Mouse (Mus musculus): ENCODE measurements around the gene Rhebl1.
"Not testable (repeated sequence)": the region's sequence is repeated elsewhere in the genome, so short reads cannot be mapped to it uniquely, and the experiment has no call there.

Gene Rhebl1

DNA sequence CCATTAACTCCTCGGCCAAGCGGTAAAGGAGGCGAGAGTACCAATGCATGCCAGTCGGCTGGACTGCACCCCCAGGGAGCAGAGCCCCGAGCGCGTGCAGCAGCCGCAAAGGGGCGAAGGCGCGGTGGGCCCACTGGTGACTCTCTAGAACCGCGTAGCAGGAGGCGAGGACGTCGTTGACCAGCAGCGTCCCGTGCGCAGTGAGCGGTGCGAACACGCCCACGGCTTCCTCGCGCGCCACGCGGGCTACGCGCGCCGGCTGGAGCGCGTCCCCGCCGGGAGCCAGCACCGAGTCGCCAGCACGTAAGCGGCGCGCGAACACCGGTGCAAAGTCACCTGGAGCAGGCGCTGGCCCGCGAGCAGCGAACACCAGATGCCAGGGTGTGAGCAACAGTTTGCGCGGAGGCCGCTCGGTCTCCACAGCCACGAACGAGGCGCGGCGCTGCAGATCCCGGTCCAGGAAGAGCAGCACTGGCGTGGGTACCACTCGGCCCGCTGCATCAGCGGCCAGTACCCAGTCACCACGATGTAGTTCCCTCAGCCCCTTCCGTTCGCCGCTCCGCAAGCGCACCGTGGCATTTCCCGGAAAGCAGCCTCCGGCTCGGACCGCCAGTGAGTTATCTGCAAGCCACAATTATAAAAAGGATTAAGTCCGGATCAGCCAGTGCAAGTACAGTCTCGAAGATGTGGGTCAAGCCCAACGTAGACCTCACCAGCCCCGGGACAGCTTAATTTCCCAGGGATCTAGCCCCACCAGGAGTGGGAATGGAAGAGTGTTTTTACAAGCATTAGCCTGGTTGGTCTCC lies at the start of gene Rhebl1:
Rhebl1 (minus strand) TSS at position 601 of the 806 bp plus-strand sequence.
- DNase-seq = no peak

GRCm38 (mm10) chr15:98943133-98943532 lies 48.8 kb upstream of the Rhebl1 start:
- DNase-seq = no peak

- no peak for DNase-seq
These were observed 47.7 kb upstream of the Rhebl1 start for GRCm38 (mm10) chr15:98942081-98942480.

DNA sequence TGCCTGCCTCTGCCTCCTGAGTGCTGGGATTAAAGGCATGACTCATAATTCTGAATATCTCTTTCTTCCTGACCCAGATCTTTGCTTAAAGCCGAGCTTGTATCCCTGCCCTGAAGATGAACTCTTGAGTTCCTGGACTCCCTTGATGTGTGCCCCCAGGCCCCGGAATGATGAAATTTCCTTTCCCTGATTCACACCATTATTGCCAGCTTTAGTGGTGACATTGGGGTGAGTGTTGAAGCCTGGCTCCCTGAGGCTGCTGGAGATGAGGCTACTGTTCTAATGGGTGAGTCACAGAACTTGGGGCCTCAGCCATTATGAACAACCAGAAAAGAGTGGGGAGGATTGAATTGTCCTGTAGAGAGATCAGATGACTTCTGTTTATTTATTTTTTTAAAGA lies 47.2 kb upstream of the Rhebl1 start:
- DNase-seq = no peak

DNA sequence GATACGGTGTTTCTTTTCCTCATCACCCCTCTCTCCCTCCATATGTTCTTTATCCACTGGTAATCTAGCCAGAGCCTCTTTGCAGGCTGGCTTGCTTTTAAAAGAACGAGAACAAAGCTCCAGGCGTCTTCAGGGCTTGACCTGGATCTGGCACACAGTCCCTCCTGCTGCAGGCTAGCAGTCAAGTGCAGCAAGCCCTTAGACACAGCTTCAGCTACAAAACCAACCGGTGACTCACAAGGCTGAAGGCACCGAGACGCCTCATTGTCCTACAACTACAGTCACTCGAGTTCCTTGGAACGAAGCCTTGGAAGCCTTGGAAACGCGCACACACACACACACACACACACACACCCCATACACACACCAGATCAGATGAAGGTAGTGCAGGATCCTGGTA lies 46.5 kb upstream of the Rhebl1 start:
- DNase-seq = no peak

- peak; percentile 91 for DNase-seq
These were observed 40.0 kb upstream of the Rhebl1 start, which contains the start of gene Tuba1b for GRCm38 (mm10) chr15:98934217-98934839. Gene Tuba1b, minus strand, starts transcription at chr15:98934565.

- DNase-seq = peak; percentile 93
These were observed 39.5 kb upstream of the Rhebl1 start for GRCm38 (mm10) chr15:98933833-98934216.

GRCm38 (mm10) chr15:98933004-98933671 lies 38.8 kb upstream of the Rhebl1 start:
- not testable (repeated sequence) for DNase-seq

- no peak for DNase-seq
These were observed 36.7 kb upstream of the Rhebl1 start for GRCm38 (mm10) chr15:98930998-98931397.

DNA sequence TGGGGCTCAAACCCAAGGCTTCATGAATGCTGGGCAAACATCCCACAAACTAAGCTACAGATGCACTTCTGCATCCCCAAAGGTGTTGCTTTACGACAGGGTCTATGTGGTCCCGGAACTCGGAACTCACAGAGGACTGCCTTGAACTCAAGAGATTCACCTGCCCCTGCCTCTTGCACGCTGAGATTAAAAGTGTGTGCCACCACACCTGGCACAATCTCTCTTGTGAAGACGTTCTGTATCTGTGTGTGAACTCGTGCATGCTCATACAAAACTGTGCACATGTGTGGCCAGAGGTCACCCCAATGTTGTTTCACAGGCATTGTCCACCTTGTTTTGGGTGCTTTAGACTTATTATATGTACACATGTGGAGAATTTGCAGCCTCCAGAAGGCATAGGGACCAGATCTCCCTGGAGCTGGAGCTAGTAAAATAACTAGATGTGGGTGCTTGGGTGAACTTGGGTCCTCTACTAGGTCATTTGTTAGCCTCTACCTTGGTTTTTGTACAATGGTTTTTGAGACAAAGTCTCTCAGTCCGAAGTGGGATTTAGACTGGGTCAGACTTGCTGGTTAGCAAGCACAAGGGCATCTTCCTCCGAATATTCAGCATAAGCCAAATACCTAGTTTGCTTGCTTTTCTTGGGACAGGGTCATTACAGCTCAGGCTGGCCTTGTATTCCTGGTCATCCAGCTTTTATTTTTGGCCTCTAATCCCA lies 35.8 kb upstream of the Rhebl1 start:
- no peak for DNase-seq

DNA sequence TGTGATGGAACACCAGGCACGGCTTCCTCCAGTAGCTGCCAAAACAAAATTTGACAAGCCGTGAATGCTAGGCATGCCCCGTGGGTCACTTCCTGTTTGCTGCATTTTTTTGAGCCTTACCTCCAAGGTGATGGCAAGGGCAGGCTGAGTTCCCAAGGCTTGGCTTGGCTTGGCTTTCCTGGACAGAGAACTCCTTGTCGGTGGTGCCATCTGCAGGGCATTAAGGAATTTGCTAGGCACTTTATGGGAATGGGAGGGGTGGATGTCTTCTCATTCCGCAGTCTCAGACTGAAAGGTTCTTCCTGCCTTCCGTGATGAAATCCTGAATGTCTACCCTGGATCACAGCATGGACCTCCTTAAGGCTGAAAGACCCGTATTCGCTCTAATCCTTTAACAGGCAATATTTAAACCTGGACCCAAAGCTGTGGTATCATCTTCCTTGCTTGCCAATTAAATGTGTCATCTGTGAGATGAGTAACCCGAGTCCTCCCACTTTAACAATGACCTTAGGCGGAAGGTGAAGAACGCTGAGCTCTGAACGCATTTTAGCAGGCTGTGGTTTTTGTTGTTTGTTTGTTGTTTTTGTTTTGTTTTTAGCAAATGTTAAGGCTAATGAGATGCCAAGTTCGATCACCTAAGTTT lies 34.4 kb upstream of the Rhebl1 start:
- peak; percentile 91 for DNase-seq

- no peak for DNase-seq
These were observed 33.2 kb upstream of the Rhebl1 start for GRCm38 (mm10) chr15:98927566-98927965.

DNA sequence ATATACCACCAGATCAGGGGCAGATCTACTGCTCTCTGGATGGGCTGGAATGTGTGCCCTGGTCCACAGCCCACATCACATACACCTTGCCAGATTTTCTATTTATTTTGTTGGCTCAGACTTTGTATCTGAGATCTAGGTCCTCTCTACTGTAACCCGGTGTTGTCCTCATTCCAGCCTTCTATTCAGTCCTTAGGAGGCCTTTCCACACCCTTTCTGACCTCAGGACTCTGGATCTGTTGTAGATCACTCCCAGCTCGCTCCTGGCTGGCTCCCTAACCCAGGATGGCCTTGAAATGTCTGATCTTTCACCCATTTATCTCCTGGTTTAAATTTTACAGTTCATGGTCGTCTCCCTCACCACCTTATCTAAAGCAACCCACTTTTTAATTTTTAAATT lies 30.3 kb upstream of the Rhebl1 start:
- peak; percentile 52 for DNase-seq

- no peak for DNase-seq
These were observed 28.7 kb upstream of the Rhebl1 start for GRCm38 (mm10) chr15:98923031-98923537.

- DNase-seq = peak; percentile 72
These were observed 28.2 kb upstream of the Rhebl1 start for GRCm38 (mm10) chr15:98922581-98922980.

DNA sequence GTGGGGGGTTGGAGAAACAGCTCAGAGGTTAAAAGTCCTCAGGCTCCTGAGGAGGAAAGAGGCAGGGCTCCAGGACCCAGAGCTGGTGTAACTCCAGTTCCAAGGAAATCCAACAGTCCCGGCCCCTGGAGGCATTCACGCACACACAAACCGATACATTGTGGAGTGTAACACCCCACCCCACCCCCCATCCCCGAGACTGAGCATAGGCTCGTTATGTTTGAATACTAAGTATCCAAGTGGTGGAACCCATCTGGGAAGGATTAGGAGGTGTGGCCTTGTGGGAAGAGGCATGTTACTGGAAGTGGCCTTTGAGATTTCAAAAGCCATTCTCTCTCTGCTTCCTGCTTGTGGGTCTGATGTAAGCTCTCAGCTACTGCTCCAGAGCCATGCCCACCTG lies 27.2 kb upstream of the Rhebl1 start:
- no peak for DNase-seq

- DNase-seq = not testable (repeated sequence)
These were observed 24.2 kb upstream of the Rhebl1 start for GRCm38 (mm10) chr15:98918499-98918895.

GRCm38 (mm10) chr15:98917538-98918498 lies 23.5 kb upstream of the Rhebl1 start, which contains the start of gene Lmbr1l:
Gene Lmbr1l, minus strand, starts transcription at chr15:98918231.
- DNase-seq = peak; percentile 100

DNA sequence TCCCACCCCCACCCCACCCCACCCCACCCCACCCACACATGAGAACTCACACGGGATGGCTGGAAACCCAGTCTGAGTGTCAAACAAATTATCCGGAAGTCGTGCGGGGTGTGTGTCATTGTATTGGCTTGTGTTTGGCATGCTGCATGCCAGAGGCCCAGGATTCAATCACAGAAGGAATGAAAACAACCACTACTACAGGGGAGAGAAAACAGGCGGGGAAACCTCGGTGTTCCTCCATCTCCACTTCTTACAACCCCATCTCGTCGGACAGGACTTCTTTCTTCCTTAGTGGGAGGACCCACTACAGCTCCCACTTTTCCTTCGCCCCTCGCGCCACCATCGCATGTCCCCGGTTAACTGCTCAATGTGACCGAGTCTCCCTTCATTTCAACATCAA lies 22.8 kb upstream of the Rhebl1 start:
- peak; percentile 34 for DNase-seq

GRCm38 (mm10) chr15:98916016-98916415 lies 21.7 kb upstream of the Rhebl1 start:
- peak; percentile 44 for DNase-seq

GRCm38 (mm10) chr15:98914903-98915302 lies 20.6 kb upstream of the Rhebl1 start:
- DNase-seq = no peak

All from kidney, adult 11 months (tissue).